Mouse (Mus musculus) forebrain, embryonic 11.5 days (tissue): Measurements from ENCODE around the gene Vav3. TPM values are rescaled to one million over a fixed set of nuclear protein-coding genes. Genes with fewer than 3 reads are reported as not detected.

Source experiments
- ATAC-seq: fragments of 200-750 bp; cut with Nextera tagmentation; replicated peaks from 2 replicates; pipeline ENCODE4 v1.8.0; 2017; ENCODE audit warnings: moderate TSS enrichment; ENCODE audit not compliant: low FRiP score
- DNase-seq: peaks from one replicate; pipeline ENCODE4 v3.0.0-alpha.2; 2017; ENCODE audit warnings: low spot score
- H3K27ac ChIP-seq: fragments of 300-500 bp; sonication (generic); 2 replicates; pipeline ENCODE4 v1.5.1; 2014; ENCODE audit warnings: low read depth, low read length
- H3K27me3 ChIP-seq: fragments of 300-500 bp; sonication (generic); 2 replicates; pipeline ENCODE4 v1.6.1; 2014; ENCODE audit warnings: mild to moderate bottlenecking, low read length, mixed read lengths; ENCODE audit not compliant: control insufficient read depth, insufficient read depth
- H3K36me3 ChIP-seq: fragments of 300-500 bp; sonication (generic); 2 replicates; pipeline ENCODE4 v1.6.1; 2014; ENCODE audit warnings: mild to moderate bottlenecking, low read length, moderate library complexity, mixed read lengths; ENCODE audit not compliant: control insufficient read depth, insufficient read depth
- H3K4me1 ChIP-seq: fragments of 300-500 bp; sonication (generic); replicated peaks from 2 replicates; pipeline ENCODE4 v1.6.1; 2014; ENCODE audit warnings: low read length, mixed read lengths; ENCODE audit not compliant: control insufficient read depth, insufficient read depth
- H3K4me2 ChIP-seq: fragments of 300-500 bp; sonication (generic); 2 replicates; pipeline ENCODE4 v1.6.1; 2014; ENCODE audit warnings: low read depth, mild to moderate bottlenecking, low read length, moderate library complexity, mixed read lengths; ENCODE audit not compliant: severe bottlenecking
- H3K4me3 ChIP-seq: fragments of 300-500 bp; sonication (generic); 2 replicates; pipeline ENCODE4 v1.5.1; 2014; ENCODE audit warnings: low read depth, low read length
- H3K9ac ChIP-seq: fragments of 300-500 bp; sonication (generic); 2 replicates; pipeline ENCODE4 v1.6.1; 2014; ENCODE audit warnings: low read length
- H3K9me3 ChIP-seq: fragments of 300-500 bp; sonication (generic); 2 replicates; pipeline ENCODE4 v1.6.1; 2016; ENCODE audit warnings: low read length, mixed read lengths; ENCODE audit not compliant: control insufficient read depth
- WGBS: fragments of 180-500 bp; shearing (Covaris S2); extraction: QIAGEN DNeasy Blood & Tissue Kit; methylation state at CpG from one replicate; pipeline ENCODE4 v1.1.7; 2014; 5-methylcytosine and 5-hydroxymethylcytosine counted together
- polyA plus RNA-seq: library from polyadenylated mRNA; unstranded; fragments of >200 nt; fragmentation: Nextera tagmentation; extraction: Ambion mirVana; gene quantifications from 2 replicates; pipeline ENCODE4 v1.2.1, GENCODE M21; 2014

Gene Vav3
- polyA plus RNA-seq = 7.9 and 9.2 TPM in 2 replicates

GRCm38 (mm10) chr3:109340274-109341070 is at the start of gene Vav3:
Gene Vav3 (plus strand): TSS chr3:109340653.
- Histone ChIP-seq H3K4me2 (peak within 1 kb of the TSS; percentile 84), H3K36me3 (no peaks in the 10 kb centered on the region), H3K9me3 (no peaks in the 10 kb centered on the region), H3K27ac (peak within 1 kb of the TSS; percentile 50; the same call in 1 of the 2 replicates), H3K4me3 (peak within 1 kb of the TSS; percentile 67), H3K9ac (peak within 1 kb of the TSS; percentile 71), H3K4me1 (no peaks in the 10 kb centered on the region; the same call in 1 of the 2 replicates), H3K27me3 (no peaks in the 10 kb centered on the region; the same call in 1 of the 2 replicates)
- DNase-seq (peak; percentile 82), ATAC-seq (peak; percentile 94)
- under 1% methylated on average over 70 of the region's 92 CpGs for WGBS

GRCm38 (mm10) chr3:109298857-109299256 is 41.6 kb upstream of the Vav3 start:
- 53% methylated on average over 6 of the region's 6 CpGs for WGBS
- ATAC-seq (no peak), DNase-seq (no peak)
- Histone ChIP-seq H3K36me3 (no peaks in the 10 kb centered on the region), H3K4me1 (no peaks in the 10 kb centered on the region), H3K27ac (no peak overlapping the region), H3K9ac (no peak overlapping the region), H3K4me3 (no peak overlapping the region), H3K27me3 (no peaks in the 10 kb centered on the region), H3K9me3 (no peaks in the 10 kb centered on the region), H3K4me2 (no peak overlapping the region)

GRCm38 (mm10) chr3:109299303-109300074 is 41.0 kb upstream of the Vav3 start:
- ATAC-seq = peak; percentile 51; the same call in 1 of the 2 replicates
- 73% methylated on average over 4 of the region's 4 CpGs for whole genome bisulfite sequencing
- DNase-seq = no peak

DNA sequence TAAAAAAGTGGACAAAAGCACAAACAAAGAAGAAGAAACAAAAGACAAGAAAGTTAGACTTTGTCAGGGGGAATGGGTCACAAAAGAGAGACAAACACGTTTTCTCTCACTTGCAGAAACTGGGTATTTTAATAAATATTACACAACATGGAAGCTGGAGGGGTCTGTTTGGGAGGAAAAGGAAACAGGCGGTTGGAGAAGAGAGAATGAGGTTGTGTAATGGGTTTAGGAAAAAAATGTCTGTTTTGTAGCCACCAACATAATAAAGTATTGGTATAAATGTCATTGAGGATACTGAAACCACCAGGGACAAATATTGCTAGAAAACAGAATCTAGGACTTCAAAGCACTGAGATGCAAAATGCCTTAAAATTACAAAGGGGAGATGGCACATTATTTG is 38.4 kb upstream of the Vav3 start:
- Histone ChIP-seq H3K4me1 (no peaks in the 10 kb centered on the region), H3K4me2 (no peak overlapping the region), H3K9ac (no peak overlapping the region), H3K4me3 (no peak overlapping the region), H3K9me3 (no peaks in the 10 kb centered on the region), H3K27ac (no peak overlapping the region), H3K27me3 (no peaks in the 10 kb centered on the region), H3K36me3 (no peaks in the 10 kb centered on the region)
- DNase-seq (no peak), ATAC-seq (no peak)
- 68% methylated on average over 2 of the region's 2 CpGs for WGBS

More at GRCm38 (mm10) chr3:109299303-109300074, 41.0 kb upstream of the Vav3 start:
- Histone ChIP-seq H3K4me3 (no peak overlapping the region), H3K4me2 (no peak overlapping the region), H3K9me3 (no peaks in the 10 kb centered on the region), H3K9ac (no peak overlapping the region), H3K4me1 (no peaks in the 10 kb centered on the region), H3K36me3 (no peaks in the 10 kb centered on the region), H3K27ac (no peak overlapping the region), H3K27me3 (no peaks in the 10 kb centered on the region)

DNA sequence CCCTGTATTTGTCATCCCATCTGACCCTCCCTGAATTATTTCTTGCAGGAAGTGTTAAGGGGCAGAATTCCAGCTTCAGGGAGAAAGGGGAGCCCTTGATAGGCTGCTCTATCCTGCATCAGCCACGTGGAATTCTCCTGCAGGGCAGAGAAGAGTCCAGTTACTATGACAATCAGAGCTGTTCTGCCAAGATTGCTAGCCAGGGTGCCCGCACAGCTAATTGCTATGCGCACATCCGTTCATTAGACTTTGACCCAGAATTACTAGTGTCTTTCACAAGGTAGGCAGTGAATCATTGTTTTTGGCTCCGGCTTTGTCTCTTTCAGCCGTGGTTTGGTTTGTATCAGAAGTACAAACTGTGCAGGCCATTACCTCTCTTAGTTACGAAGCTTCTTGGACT is 33.0 kb upstream of the Vav3 start:
- Histone ChIP-seq H3K27ac (no peak overlapping the region), H3K4me2 (no peak overlapping the region), H3K36me3 (no peaks in the 10 kb centered on the region), H3K4me1 (no peaks in the 10 kb centered on the region), H3K9ac (no peak overlapping the region), H3K9me3 (no peaks in the 10 kb centered on the region), H3K27me3 (no peaks in the 10 kb centered on the region), H3K4me3 (no peak overlapping the region)
- no peak for DNase-seq
- ATAC-seq = peak; percentile 63; the same call in 1 of the 2 replicates
- WGBS = 68% methylated on average over 7 of the region's 7 CpGs

- Histone ChIP-seq H3K4me1 (no peaks in the 10 kb centered on the region), H3K4me3 (no peak overlapping the region), H3K9me3 (no peaks in the 10 kb centered on the region), H3K27me3 (no peaks in the 10 kb centered on the region), H3K4me2 (no peak overlapping the region), H3K36me3 (no peaks in the 10 kb centered on the region), H3K27ac (no peak overlapping the region), H3K9ac (no peak overlapping the region)
- DNase-seq = no peak
- ATAC-seq = no peak
- 78% methylated on average over 3 of the region's 3 CpGs for WGBS
Measured at GRCm38 (mm10) chr3:109308468-109308867, 32.0 kb upstream of the Vav3 start.

GRCm38 (mm10) chr3:109309317-109310265 is 30.9 kb upstream of the Vav3 start:
- H3K36me3 ChIP-seq = no peaks in the 10 kb centered on the region
- no peak overlapping the region for H3K4me3 ChIP-seq
- 87% methylated on average over 18 of the region's 18 CpGs for WGBS
- no peaks in the 10 kb centered on the region for H3K9me3 ChIP-seq
- no peaks in the 10 kb centered on the region for H3K4me1 ChIP-seq
- DNase-seq (no peak), ATAC-seq (no peak)
- H3K27ac ChIP-seq = no peak overlapping the region
- no peak overlapping the region for H3K9ac ChIP-seq
- no peak overlapping the region for H3K4me2 ChIP-seq
- no peaks in the 10 kb centered on the region for H3K27me3 ChIP-seq
